Mouse (Mus musculus): ENCODE results near the gene Tapbp. TPM values are rescaled to one million over a fixed set of nuclear protein-coding genes. Genes with fewer than 3 reads are reported as not detected.
A peak's percentile ranks its signal among the peaks of the same experiment; 100 is the strongest.

Gene Tapbp
- polyA plus RNA-seq, 1 experiment from 2014 or later = 20.6 TPM

DNA sequence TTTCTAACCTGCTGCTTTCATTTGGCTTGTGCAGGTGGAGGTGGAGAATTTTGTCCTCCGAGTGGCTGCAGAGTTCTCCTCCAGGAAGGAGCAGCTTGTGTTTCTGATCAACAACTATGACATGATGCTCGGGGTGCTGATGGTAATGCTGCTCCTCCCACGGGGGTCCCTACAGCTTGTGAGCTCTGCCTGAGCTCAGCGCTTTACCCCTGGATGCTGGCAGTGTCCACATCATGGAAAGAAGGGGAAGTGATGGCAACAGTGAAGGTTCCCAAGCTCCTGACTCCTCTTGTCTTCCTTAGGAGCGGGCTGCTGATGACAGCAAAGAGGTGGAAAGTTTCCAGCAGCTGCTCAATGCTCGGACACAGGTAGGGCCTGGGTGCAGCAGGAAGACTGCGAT is 47.2 kb downstream of the Tapbp start:
- no peaks in the 10 kb centered on the region for H3K27me3 ChIP-seq (ENCODE audit: control insufficient read depth, insufficient read depth, low read length)
- WGBS = 92% methylated on average over 7 of the region's 7 CpGs
- no peak overlapping the region for H3K4me2 ChIP-seq (ENCODE audit: low read length)
- ATAC-seq (ENCODE audit: low FRiP score, low TSS enrichment) (no peak), DNase-seq (no peak)
- no peak overlapping the region for H3K4me3 ChIP-seq (replicated peaks; ENCODE audit: low read depth, low read length)
- no peak overlapping the region for H3K27ac ChIP-seq (replicated peaks; ENCODE audit: low read depth, low read length)
- H3K4me1 ChIP-seq (ENCODE audit: control insufficient read depth, insufficient read depth, low read length) = no peaks in the 10 kb centered on the region
- peaks cover 77% of the 10 kb centered on the region for H3K36me3 ChIP-seq (ENCODE audit: control insufficient read depth, insufficient read depth, low read length)
- H3K9me3 ChIP-seq (ENCODE audit: control insufficient read depth, low read length) = no peaks in the 10 kb centered on the region
- no peak overlapping the region for H3K9ac ChIP-seq (replicated peaks; ENCODE audit: low read length)

GRCm38 (mm10) chr17:33965082-33965845 is 49.6 kb downstream of the Tapbp start:
- Histone ChIP-seq H3K4me3 (replicated peaks; ENCODE audit: low read depth, low read length) (no peak overlapping the region), H3K36me3 (ENCODE audit: control insufficient read depth, insufficient read depth, low read length) (peaks cover 54% of the 10 kb centered on the region), H3K27me3 (ENCODE audit: control insufficient read depth, insufficient read depth, low read length) (no peaks in the 10 kb centered on the region), H3K9me3 (ENCODE audit: control insufficient read depth, low read length) (no peaks in the 10 kb centered on the region), H3K9ac (replicated peaks; ENCODE audit: low read length) (no peak overlapping the region), H3K27ac (replicated peaks; ENCODE audit: low read depth, low read length) (no peak overlapping the region), H3K4me1 (ENCODE audit: control insufficient read depth, insufficient read depth, low read length) (no peaks in the 10 kb centered on the region), H3K4me2 (ENCODE audit: low read length) (no peak overlapping the region)
- ATAC-seq (ENCODE audit: low FRiP score, low TSS enrichment) = no peak
- no peak for DNase-seq
- WGBS = 93% methylated on average over 17 of the region's 17 CpGs

GRCm38 (mm10) chr17:33965846-33966550 is 50.3 kb downstream of the Tapbp start:
- Histone ChIP-seq H3K4me3 (replicated peaks; ENCODE audit: low read depth, low read length) (no peak overlapping the region), H3K9ac (replicated peaks; ENCODE audit: low read length) (no peak overlapping the region), H3K9me3 (ENCODE audit: control insufficient read depth, low read length) (no peaks in the 10 kb centered on the region), H3K36me3 (ENCODE audit: control insufficient read depth, insufficient read depth, low read length) (peaks cover 48% of the 10 kb centered on the region), H3K4me2 (ENCODE audit: low read length) (no peak overlapping the region), H3K27ac (replicated peaks; ENCODE audit: low read depth, low read length) (no peak overlapping the region), H3K27me3 (ENCODE audit: control insufficient read depth, insufficient read depth, low read length) (no peaks in the 10 kb centered on the region), H3K4me1 (ENCODE audit: control insufficient read depth, insufficient read depth, low read length) (no peaks in the 10 kb centered on the region)
- no peak for DNase-seq
- 92% methylated on average over 16 of the region's 16 CpGs for WGBS
- ATAC-seq (ENCODE audit: low FRiP score, low TSS enrichment) = no peak

DNA sequence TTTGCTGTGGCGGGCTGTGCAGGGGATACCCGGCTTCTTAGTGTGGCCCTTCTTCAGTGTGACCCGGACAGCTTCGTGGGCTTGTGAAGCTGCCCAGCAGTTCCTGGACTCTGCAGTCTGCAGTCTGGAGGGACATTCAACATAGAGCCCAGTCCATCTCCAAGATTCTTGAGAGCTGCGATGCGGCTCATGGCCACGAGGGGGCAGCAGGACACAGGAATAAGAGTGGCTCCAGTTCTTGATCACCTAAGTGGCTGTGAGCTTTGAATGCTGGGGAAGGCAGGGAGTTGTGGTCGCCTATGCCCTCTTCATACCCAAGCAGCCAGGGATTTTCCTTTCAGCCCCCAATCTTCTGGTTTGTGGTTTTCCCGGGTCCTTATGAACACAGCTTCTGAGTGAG is 52.8 kb downstream of the Tapbp start:
- peaks cover 23% of the 10 kb centered on the region for H3K36me3 ChIP-seq (ENCODE audit: control insufficient read depth, insufficient read depth, low read length)
- H3K4me1 ChIP-seq (ENCODE audit: control insufficient read depth, insufficient read depth, low read length) = no peaks in the 10 kb centered on the region
- H3K4me2 ChIP-seq (ENCODE audit: low read length) = no peak overlapping the region
- peak; percentile 43; the same call in 1 of the 2 replicates for ATAC-seq (ENCODE audit: low FRiP score, low TSS enrichment)
- H3K27ac ChIP-seq (replicated peaks; ENCODE audit: low read depth, low read length) = no peak overlapping the region
- no peak overlapping the region for H3K9ac ChIP-seq (replicated peaks; ENCODE audit: low read length)
- H3K4me3 ChIP-seq (replicated peaks; ENCODE audit: low read depth, low read length) = no peak overlapping the region
- no peaks in the 10 kb centered on the region for H3K27me3 ChIP-seq (ENCODE audit: control insufficient read depth, insufficient read depth, low read length)
- no peaks in the 10 kb centered on the region for H3K9me3 ChIP-seq (ENCODE audit: control insufficient read depth, low read length)
- 3% methylated on average over 9 of the region's 9 CpGs for WGBS
- DNase-seq = peak; percentile 91

GRCm38 (mm10) chr17:33968927-33969326 is 53.2 kb downstream of the Tapbp start:
- H3K4me3 ChIP-seq (replicated peaks; ENCODE audit: low read depth, low read length) = no peak overlapping the region
- no peak overlapping the region for H3K9ac ChIP-seq (replicated peaks; ENCODE audit: low read length)
- no peak overlapping the region for H3K4me2 ChIP-seq (ENCODE audit: low read length)
- H3K9me3 ChIP-seq (ENCODE audit: control insufficient read depth, low read length) = no peaks in the 10 kb centered on the region
- 34% methylated on average over 5 of the region's 5 CpGs for WGBS
- peak; percentile 81 for DNase-seq
- H3K4me1 ChIP-seq (ENCODE audit: control insufficient read depth, insufficient read depth, low read length) = no peaks in the 10 kb centered on the region
- H3K36me3 ChIP-seq (ENCODE audit: control insufficient read depth, insufficient read depth, low read length) = peaks cover 21% of the 10 kb centered on the region
- no peaks in the 10 kb centered on the region for H3K27me3 ChIP-seq (ENCODE audit: control insufficient read depth, insufficient read depth, low read length)
- H3K27ac ChIP-seq (replicated peaks; ENCODE audit: low read depth, low read length) = no peak overlapping the region
- ATAC-seq (ENCODE audit: low FRiP score, low TSS enrichment) = no peak

GRCm38 (mm10) chr17:33969394-33969793 is 53.7 kb downstream of the Tapbp start:
- 80% methylated on average over 4 of the region's 4 CpGs for WGBS
- Histone ChIP-seq H3K27ac (replicated peaks; ENCODE audit: low read depth, low read length) (no peak overlapping the region), H3K27me3 (ENCODE audit: control insufficient read depth, insufficient read depth, low read length) (no peaks in the 10 kb centered on the region), H3K9me3 (ENCODE audit: control insufficient read depth, low read length) (no peaks in the 10 kb centered on the region), H3K4me1 (ENCODE audit: control insufficient read depth, insufficient read depth, low read length) (no peaks in the 10 kb centered on the region), H3K4me2 (ENCODE audit: low read length) (no peak overlapping the region), H3K36me3 (ENCODE audit: control insufficient read depth, insufficient read depth, low read length) (peaks cover 19% of the 10 kb centered on the region), H3K4me3 (replicated peaks; ENCODE audit: low read depth, low read length) (no peak overlapping the region), H3K9ac (replicated peaks; ENCODE audit: low read length) (no peak overlapping the region)
- ATAC-seq (ENCODE audit: low FRiP score, low TSS enrichment) (no peak), DNase-seq (no peak)

GRCm38 (mm10) chr17:33972691-33973090 is 57.0 kb downstream of the Tapbp start:
- no peak overlapping the region for H3K9ac ChIP-seq (replicated peaks; ENCODE audit: low read length)
- DNase-seq (no peak), ATAC-seq (ENCODE audit: low FRiP score, low TSS enrichment) (no peak)
- no peak overlapping the region for H3K4me3 ChIP-seq (replicated peaks; ENCODE audit: low read depth, low read length)
- whole genome bisulfite sequencing = 4% methylated on average over 1 of the region's 1 CpGs
- no peaks in the 10 kb centered on the region for H3K4me1 ChIP-seq (ENCODE audit: control insufficient read depth, insufficient read depth, low read length)
- no peak overlapping the region for H3K4me2 ChIP-seq (ENCODE audit: low read length)
- H3K36me3 ChIP-seq (ENCODE audit: control insufficient read depth, insufficient read depth, low read length) = no peaks in the 10 kb centered on the region
- no peak overlapping the region for H3K27ac ChIP-seq (replicated peaks; ENCODE audit: low read depth, low read length)
- H3K27me3 ChIP-seq (ENCODE audit: control insufficient read depth, insufficient read depth, low read length) = peaks cover 13% of the 10 kb centered on the region
- no peaks in the 10 kb centered on the region for H3K9me3 ChIP-seq (ENCODE audit: control insufficient read depth, low read length)

DNA sequence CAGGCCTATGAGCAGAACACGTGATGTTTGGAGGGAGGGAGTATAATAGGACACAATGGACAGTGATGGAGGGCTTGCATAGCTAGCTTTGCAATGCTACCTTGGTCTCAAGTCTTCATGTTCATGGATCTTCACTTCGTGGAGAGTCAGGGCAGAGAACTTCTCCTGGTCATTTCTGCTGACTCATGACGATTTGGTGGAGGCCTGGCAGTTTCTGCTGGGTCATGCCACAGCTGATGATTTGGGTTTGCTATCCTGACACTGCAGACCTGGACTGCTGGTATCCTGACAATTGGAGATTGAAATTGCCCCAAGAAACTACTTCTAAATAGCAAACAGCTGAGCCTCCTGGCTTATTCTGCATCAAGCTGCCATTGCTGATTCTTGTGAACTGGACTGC is 57.9 kb downstream of the Tapbp start:
- H3K36me3 ChIP-seq (ENCODE audit: control insufficient read depth, insufficient read depth, low read length) = no peaks in the 10 kb centered on the region
- no peaks in the 10 kb centered on the region for H3K9me3 ChIP-seq (ENCODE audit: control insufficient read depth, low read length)
- no peaks in the 10 kb centered on the region for H3K4me1 ChIP-seq (ENCODE audit: control insufficient read depth, insufficient read depth, low read length)
- H3K4me2 ChIP-seq (ENCODE audit: low read length) = no peak overlapping the region
- H3K27me3 ChIP-seq (ENCODE audit: control insufficient read depth, insufficient read depth, low read length) = peaks cover 22% of the 10 kb centered on the region
- 51% methylated on average over 3 of the region's 3 CpGs for WGBS
- H3K27ac ChIP-seq (replicated peaks; ENCODE audit: low read depth, low read length) = no peak overlapping the region
- no peak overlapping the region for H3K9ac ChIP-seq (replicated peaks; ENCODE audit: low read length)
- ATAC-seq (ENCODE audit: low FRiP score, low TSS enrichment) (no peak), DNase-seq (no peak)
- H3K4me3 ChIP-seq (replicated peaks; ENCODE audit: low read depth, low read length) = no peak overlapping the region
